Mouse (Mus musculus) stomach, embryonic 15.5 days (tissue): Measurements from ENCODE around the gene Auts2. TPM values are rescaled to one million over a fixed set of nuclear protein-coding genes. Genes with fewer than 3 reads are reported as not detected.

ENCODE experiments used
- ATAC-seq: fragments of 200-750 bp; cut with Nextera tagmentation; 2 replicates; pipeline ENCODE4 v1.8.0; 2017; ENCODE audit warnings: low read depth, moderate number of reproducible peaks, moderate TSS enrichment; ENCODE audit not compliant: insufficient read depth, low FRiP score
- H3K27ac ChIP-seq: fragments of 300-500 bp; sonication (generic); 2 replicates; pipeline ENCODE4 v1.5.1; 2015; ENCODE audit warnings: mild to moderate bottlenecking, inconsistent platforms
- H3K27me3 ChIP-seq: fragments of 300-500 bp; sonication (generic); replicated peaks from 2 replicates; pipeline ENCODE4 v1.6.1; 2015; ENCODE audit warnings: inconsistent platforms
- H3K36me3 ChIP-seq: fragments of 300-500 bp; sonication (generic); 2 replicates; pipeline ENCODE4 v1.6.1; 2015; ENCODE audit warnings: inconsistent platforms
- H3K4me1 ChIP-seq: fragments of 300-500 bp; sonication (generic); 2 replicates; pipeline ENCODE4 v1.6.1; 2015; ENCODE audit warnings: inconsistent platforms
- H3K4me2 ChIP-seq: fragments of 300-500 bp; sonication (generic); 2 replicates; pipeline ENCODE4 v1.6.1; 2015; ENCODE audit warnings: mild to moderate bottlenecking, inconsistent platforms
- H3K4me3 ChIP-seq: fragments of 300-500 bp; sonication (generic); replicated peaks from 2 replicates; pipeline ENCODE4 v1.5.1; 2015; ENCODE audit warnings: inconsistent platforms
- H3K9ac ChIP-seq: fragments of 300-500 bp; sonication (generic); 2 replicates; pipeline ENCODE4 v1.6.1; 2015; ENCODE audit warnings: inconsistent platforms
- H3K9me3 ChIP-seq: fragments of 300-500 bp; sonication (generic); 2 replicates; pipeline ENCODE4 v1.6.1; 2016; ENCODE audit warnings: inconsistent platforms
- WGBS: fragments of 180-500 bp; shearing (Covaris S2); methylation state at CpG from one replicate; pipeline ENCODE4 v1.1.7; 2015; 5-methylcytosine and 5-hydroxymethylcytosine counted together
- polyA plus RNA-seq: library from polyadenylated mRNA; unstranded; fragments of >200 nt; fragmentation: Nextera tagmentation; extraction: Ambion mirVana; gene quantifications from 2 replicates; pipeline ENCODE4 v1.2.1, GENCODE M21; 2015

The Auts2 gene
- polyA plus RNA-seq, 1 experiment from 2014 or later = 25.5 TPM

- Histone ChIP-seq H3K9ac (no peak overlapping the region), H3K4me2 (no peak overlapping the region), H3K27ac (no peak overlapping the region), H3K4me3 (no peak overlapping the region), H3K36me3 (no peaks in the 10 kb centered on the region), H3K9me3 (no peaks in the 10 kb centered on the region), H3K27me3 (no peaks in the 10 kb centered on the region), H3K4me1 (peaks cover 14% of the 10 kb centered on the region)
- whole genome bisulfite sequencing = 34% methylated on average over 4 of the region's 4 CpGs
- no peak for ATAC-seq
Observed at GRCm38 (mm10) chr5:132438414-132438813, 104.7 kb downstream of the Auts2 start.

GRCm38 (mm10) chr5:132437994-132438393 lies 105.2 kb downstream of the Auts2 start:
- Histone ChIP-seq H3K4me2 (no peak overlapping the region), H3K27ac (no peak overlapping the region), H3K4me1 (peaks cover 14% of the 10 kb centered on the region), H3K9ac (no peak overlapping the region), H3K4me3 (no peak overlapping the region), H3K9me3 (no peaks in the 10 kb centered on the region), H3K36me3 (no peaks in the 10 kb centered on the region), H3K27me3 (no peaks in the 10 kb centered on the region)
- 31% methylated on average over 8 of the region's 8 CpGs for WGBS
- ATAC-seq = no peak

- ATAC-seq = no peak
- Histone ChIP-seq H3K9ac (no peak overlapping the region), H3K27ac (no peak overlapping the region), H3K27me3 (no peaks in the 10 kb centered on the region), H3K4me3 (no peak overlapping the region), H3K9me3 (no peaks in the 10 kb centered on the region), H3K36me3 (no peaks in the 10 kb centered on the region), H3K4me2 (no peak overlapping the region), H3K4me1 (peaks cover 14% of the 10 kb centered on the region)
- WGBS = 85% methylated on average over 8 of the region's 8 CpGs
Observed at GRCm38 (mm10) chr5:132437478-132437877, 105.7 kb downstream of the Auts2 start.

GRCm38 (mm10) chr5:132436901-132437300 lies 106.2 kb downstream of the Auts2 start:
- 22% methylated on average over 1 of the region's 1 CpGs for WGBS
- Histone ChIP-seq H3K9ac (no peak overlapping the region), H3K9me3 (no peaks in the 10 kb centered on the region), H3K27ac (no peak overlapping the region), H3K27me3 (no peaks in the 10 kb centered on the region), H3K4me3 (no peak overlapping the region), H3K4me2 (no peak overlapping the region), H3K36me3 (no peaks in the 10 kb centered on the region), H3K4me1 (peaks cover 14% of the 10 kb centered on the region)
- ATAC-seq = no peak; the same call in 1 of the 2 replicates

GRCm38 (mm10) chr5:132436473-132436872 lies 106.7 kb downstream of the Auts2 start:
- Histone ChIP-seq H3K27me3 (no peaks in the 10 kb centered on the region), H3K9ac (no peak overlapping the region), H3K36me3 (no peaks in the 10 kb centered on the region), H3K9me3 (no peaks in the 10 kb centered on the region), H3K4me1 (peaks cover 14% of the 10 kb centered on the region), H3K4me2 (no peak overlapping the region), H3K4me3 (no peak overlapping the region), H3K27ac (no peak overlapping the region)
- no peak for ATAC-seq
- WGBS = 88% methylated on average over 2 of the region's 2 CpGs

GRCm38 (mm10) chr5:132435401-132435800 lies 107.7 kb downstream of the Auts2 start:
- Histone ChIP-seq H3K9ac (no peak overlapping the region), H3K4me3 (no peak overlapping the region), H3K27ac (no peak overlapping the region), H3K36me3 (no peaks in the 10 kb centered on the region), H3K4me1 (peaks cover 14% of the 10 kb centered on the region), H3K9me3 (no peaks in the 10 kb centered on the region), H3K4me2 (no peak overlapping the region), H3K27me3 (no peaks in the 10 kb centered on the region)
- WGBS = 84% methylated on average over 5 of the region's 5 CpGs
- ATAC-seq = no peak

- peaks cover 14% of the 10 kb centered on the region for H3K4me1 ChIP-seq
- ATAC-seq = no peak
- H3K4me2 ChIP-seq = no peak overlapping the region
- no peak overlapping the region for H3K27ac ChIP-seq
- H3K36me3 ChIP-seq = no peaks in the 10 kb centered on the region
- no peaks in the 10 kb centered on the region for H3K27me3 ChIP-seq
- H3K9me3 ChIP-seq = no peaks in the 10 kb centered on the region
- H3K4me3 ChIP-seq = no peak overlapping the region
- no peak overlapping the region for H3K9ac ChIP-seq
- WGBS = 78% methylated on average over 6 of the region's 6 CpGs
Observed at GRCm38 (mm10) chr5:132433377-132434115, 109.6 kb downstream of the Auts2 start.

GRCm38 (mm10) chr5:132429363-132429762 lies 113.8 kb downstream of the Auts2 start:
- no peak overlapping the region for H3K27ac ChIP-seq
- ATAC-seq = no peak

GRCm38 (mm10) chr5:132426342-132426741 lies 116.8 kb downstream of the Auts2 start:
- Histone ChIP-seq H3K27me3 (no peaks in the 10 kb centered on the region), H3K27ac (no peak overlapping the region), H3K4me1 (0 out of 2 replicates have a peak, but pooled peaks cover 1% of the 10 kb centered on the region), H3K9ac (no peak overlapping the region), H3K36me3 (no peaks in the 10 kb centered on the region), H3K4me2 (no peak overlapping the region), H3K9me3 (no peaks in the 10 kb centered on the region), H3K4me3 (no peak overlapping the region)
- ATAC-seq = no peak
- WGBS = 83% methylated on average over 3 of the region's 3 CpGs

More at GRCm38 (mm10) chr5:132429363-132429762, 113.8 kb downstream of the Auts2 start:
- WGBS = 81% methylated on average over 3 of the region's 3 CpGs
- no peak overlapping the region for H3K9ac ChIP-seq
- H3K4me2 ChIP-seq = no peak overlapping the region
- no peaks in the 10 kb centered on the region for H3K9me3 ChIP-seq
- H3K36me3 ChIP-seq = no peaks in the 10 kb centered on the region
- H3K27me3 ChIP-seq = no peaks in the 10 kb centered on the region
- H3K4me1 ChIP-seq = no peaks in the 10 kb centered on the region
- no peak overlapping the region for H3K4me3 ChIP-seq

GRCm38 (mm10) chr5:132425792-132426309 lies 117.3 kb downstream of the Auts2 start:
- no peak for ATAC-seq
- H3K36me3 ChIP-seq = no peaks in the 10 kb centered on the region
- no peaks in the 10 kb centered on the region for H3K27me3 ChIP-seq
- no peak overlapping the region for H3K9ac ChIP-seq
- H3K27ac ChIP-seq = no peak overlapping the region
- no peaks in the 10 kb centered on the region for H3K9me3 ChIP-seq
- no peak overlapping the region for H3K4me3 ChIP-seq
- 70% methylated on average over 6 of the region's 6 CpGs for WGBS
- no peak overlapping the region for H3K4me2 ChIP-seq
- 0 out of 2 replicates have a peak, but pooled peaks cover 3% of the 10 kb centered on the region for H3K4me1 ChIP-seq

GRCm38 (mm10) chr5:132410338-132410852 lies 132.7 kb downstream of the Auts2 start:
- Histone ChIP-seq H3K9ac (no peak overlapping the region), H3K4me3 (no peak overlapping the region), H3K27me3 (no peaks in the 10 kb centered on the region), H3K27ac (no peak overlapping the region), H3K4me2 (no peak overlapping the region), H3K9me3 (no peaks in the 10 kb centered on the region), H3K36me3 (no peaks in the 10 kb centered on the region), H3K4me1 (no peaks in the 10 kb centered on the region)
- WGBS = 81% methylated on average over 4 of the region's 4 CpGs
- no peak for ATAC-seq

GRCm38 (mm10) chr5:132408892-132409575 lies 134.1 kb downstream of the Auts2 start:
- no peak for ATAC-seq
- no peak overlapping the region for H3K9ac ChIP-seq
- WGBS = 72% methylated on average over 2 of the region's 2 CpGs

More at GRCm38 (mm10) chr5:132408892-132409575, 134.1 kb downstream of the Auts2 start:
- Histone ChIP-seq H3K4me2 (no peak overlapping the region), H3K27ac (no peak overlapping the region), H3K9me3 (no peaks in the 10 kb centered on the region), H3K4me3 (no peak overlapping the region), H3K27me3 (no peaks in the 10 kb centered on the region), H3K4me1 (no peaks in the 10 kb centered on the region), H3K36me3 (no peaks in the 10 kb centered on the region)
